Mouse (Mus musculus) A20 (cell line): Measurements from ENCODE around the gene Dse.
A peak's percentile ranks its signal among the peaks of the same experiment; 100 is the strongest.

Experiments
- DNase-seq: peaks from one replicate; pipeline ENCODE4 v3.0.0-alpha.2; 2011; ENCODE audit warnings: low read depth, low spot score

Dse gene

GRCm38 (mm10) chr10:34198574-34198973 is 8.9 kb downstream of the Dse start:
- DNase-seq = no peak

- peak; percentile 57 for DNase-seq
Observed at GRCm38 (mm10) chr10:34198061-34198460, 9.5 kb downstream of the Dse start.

GRCm38 (mm10) chr10:34197269-34197668 is 10.2 kb downstream of the Dse start:
- DNase-seq = no peak

- no peak for DNase-seq
Observed at GRCm38 (mm10) chr10:34194957-34195356, 12.6 kb downstream of the Dse start.

- DNase-seq = no peak
Observed at GRCm38 (mm10) chr10:34194503-34194902, 13.0 kb downstream of the Dse start.

GRCm38 (mm10) chr10:34186571-34187260 is 20.8 kb downstream of the Dse start:
- DNase-seq = no peak

- DNase-seq = peak; percentile 68
Observed at GRCm38 (mm10) chr10:34185556-34185955, 22.0 kb downstream of the Dse start.

- DNase-seq = no peak
Observed at GRCm38 (mm10) chr10:34184956-34185355, 22.6 kb downstream of the Dse start.

- DNase-seq = no peak
Observed at GRCm38 (mm10) chr10:34183731-34184130, 23.8 kb downstream of the Dse start.

- no peak for DNase-seq
Observed at GRCm38 (mm10) chr10:34175870-34176606, 31.5 kb downstream of the Dse start.

GRCm38 (mm10) chr10:34172663-34173282 is 34.7 kb downstream of the Dse start:
- DNase-seq = no peak

GRCm38 (mm10) chr10:34171660-34172059 is 35.9 kb downstream of the Dse start:
- DNase-seq = peak; percentile 65

- DNase-seq = no peak
Observed at GRCm38 (mm10) chr10:34171191-34171590, 36.3 kb downstream of the Dse start.

GRCm38 (mm10) chr10:34166971-34167370 is 40.5 kb downstream of the Dse start:
- DNase-seq = no peak

- DNase-seq = no peak
Observed at GRCm38 (mm10) chr10:34155796-34156554, 51.5 kb downstream of the Dse start.

- peak; percentile 39 for DNase-seq
Observed at GRCm38 (mm10) chr10:34151827-34152226, 55.7 kb downstream of the Dse start.

GRCm38 (mm10) chr10:34150454-34150853 is 57.1 kb downstream of the Dse start:
- no peak for DNase-seq

- DNase-seq = no peak
Observed at GRCm38 (mm10) chr10:34149772-34150171, 57.7 kb downstream of the Dse start.

- no peak for DNase-seq
Observed at GRCm38 (mm10) chr10:34141693-34142092, 65.8 kb downstream of the Dse start.

- no peak for DNase-seq
Observed at GRCm38 (mm10) chr10:34139768-34140167, 67.7 kb downstream of the Dse start.

- no peak for DNase-seq
Observed at GRCm38 (mm10) chr10:34138027-34138426, 69.5 kb downstream of the Dse start.

- DNase-seq = no peak
Observed at GRCm38 (mm10) chr10:34136432-34136831, 71.1 kb downstream of the Dse start.
